Mouse (Mus musculus) cortical plate, adult 2 months (tissue): ENCODE results near the gene Ttc33. TPM values are rescaled to one million over a fixed set of nuclear protein-coding genes. Genes with fewer than 3 reads are reported as not detected.
"Not testable (repeated sequence)": the region's sequence is repeated elsewhere in the genome, so short reads cannot be mapped to it uniquely, and the experiment has no call there.

Source experiments
- H3K27ac ChIP-seq: fragments of 200-500 bp; 2 replicates; pipeline ENCODE4 v1.5.1; 2012; ENCODE audit warnings: low read length, control low read depth, inconsistent platforms; ENCODE audit not compliant: insufficient read depth
- H3K4me1 ChIP-seq: fragments of 200-500 bp; 2 replicates; pipeline ENCODE4 v1.6.1; 2011; ENCODE audit warnings: low read length; ENCODE audit not compliant: control insufficient read depth, insufficient read depth
- H3K4me3 ChIP-seq: fragments of 200-500 bp; 2 replicates; pipeline ENCODE4 v1.5.1; 2011; ENCODE audit warnings: mild to moderate bottlenecking, low read length, control low read depth; ENCODE audit not compliant: insufficient read depth
- CTCF ChIP-seq: fragments of 200-500 bp; IDR thresholded peaks from 2 replicates; pipeline ENCODE4 v1.5.1; 2011; ENCODE audit warnings: mild to moderate bottlenecking, control low read depth, low read length; ENCODE audit not compliant: insufficient read depth; ENCODE audit errors: extremely low read depth
- POLR2A ChIP-seq: fragments of 200-500 bp; IDR thresholded peaks from 2 replicates; pipeline ENCODE4 v1.6.1; 2011; ENCODE audit warnings: mild to moderate bottlenecking, low read length, control low read depth; ENCODE audit not compliant: insufficient read depth; ENCODE audit errors: extremely low read depth
- polyA plus RNA-seq: library from polyadenylated mRNA; depleted of rRNA; stranded (reverse); fragments of >200 nt; gene quantifications from 2 replicates; pipeline ENCODE4 v1.2.3, GENCODE M21; 2012

The Ttc33 gene
- polyA plus RNA-seq, 1 experiment: 48.8 TPM

DNA sequence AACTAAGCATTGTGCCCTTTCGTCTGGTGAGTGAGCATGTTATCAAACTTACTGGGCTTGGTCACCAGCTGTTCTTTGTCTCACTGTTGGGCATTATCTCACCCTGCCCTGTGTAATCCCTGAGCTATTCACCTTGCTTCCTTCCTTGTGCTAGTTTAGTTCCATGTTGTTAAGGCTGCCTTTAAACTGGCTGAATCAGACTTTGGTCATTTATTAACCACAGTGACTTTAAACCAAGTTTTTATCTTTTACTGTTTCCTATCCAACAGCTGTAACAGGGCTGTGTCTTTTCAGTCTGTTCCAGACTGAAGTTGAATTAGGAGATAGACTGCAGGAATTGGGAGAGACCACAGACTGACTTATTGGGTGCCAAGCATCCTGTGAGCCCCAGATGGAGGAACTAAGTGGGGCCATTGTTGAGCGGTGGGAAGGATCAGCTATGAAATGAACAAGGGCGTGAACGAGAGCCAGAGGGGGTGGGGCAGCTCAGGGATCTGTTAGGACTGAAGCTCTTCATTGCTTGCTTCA lies 10.7 kb downstream of the Ttc33 start:
- Histone ChIP-seq H3K4me1 (peaks cover 2% of the 10 kb centered on the region; the same call in 1 of the 2 replicates), H3K4me3 (no peak overlapping the region), H3K27ac (no peak overlapping the region)
- no peak for TF ChIP-seq CTCF
- no peak for TF ChIP-seq POLR2A

DNA sequence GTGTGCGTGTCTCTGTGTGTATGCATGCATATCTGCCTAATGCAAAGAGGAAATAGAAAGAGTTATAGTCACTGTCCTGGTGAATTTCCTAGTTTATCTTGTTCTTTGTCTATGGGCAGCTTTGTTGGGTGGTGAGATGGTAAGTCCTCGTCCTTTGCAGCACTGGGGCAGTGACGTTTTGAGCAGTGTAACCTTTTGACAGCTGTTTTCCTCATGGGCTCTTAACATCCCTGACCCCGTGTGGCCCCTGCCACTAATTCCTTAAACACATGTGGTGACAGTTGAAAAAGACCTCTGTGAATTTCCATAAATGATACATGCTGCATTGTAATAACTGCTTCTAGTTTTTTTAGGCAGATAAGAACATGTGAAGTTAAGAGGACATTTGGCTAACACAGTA lies 11.4 kb downstream of the Ttc33 start:
- Histone ChIP-seq H3K27ac (no peak overlapping the region), H3K4me3 (no peak overlapping the region), H3K4me1 (peaks cover 2% of the 10 kb centered on the region; the same call in 1 of the 2 replicates)
- TF ChIP-seq POLR2A: no peak
- no peak for TF ChIP-seq CTCF

- no peak for TF ChIP-seq POLR2A
- TF ChIP-seq CTCF: no peak
- no peak overlapping the region for H3K27ac ChIP-seq
- H3K4me3 ChIP-seq: no peak overlapping the region
- no peaks in the 10 kb centered on the region for H3K4me1 ChIP-seq
These were observed 19.9 kb downstream of the Ttc33 start for GRCm38 (mm10) chr15:5205222-5205621.

GRCm38 (mm10) chr15:5209116-5209515 lies 23.8 kb downstream of the Ttc33 start:
- H3K4me3 ChIP-seq: no peak overlapping the region
- no peak for TF ChIP-seq POLR2A
- no peak for TF ChIP-seq CTCF
- no peaks in the 10 kb centered on the region for H3K4me1 ChIP-seq
- no peak overlapping the region for H3K27ac ChIP-seq

- Histone ChIP-seq H3K4me3 (no peak overlapping the region), H3K4me1 (no peaks in the 10 kb centered on the region), H3K27ac (no peak overlapping the region)
- no peak for TF ChIP-seq CTCF
- no peak for TF ChIP-seq POLR2A
These were observed 35.2 kb downstream of the Ttc33 start for GRCm38 (mm10) chr15:5220491-5220890.

DNA sequence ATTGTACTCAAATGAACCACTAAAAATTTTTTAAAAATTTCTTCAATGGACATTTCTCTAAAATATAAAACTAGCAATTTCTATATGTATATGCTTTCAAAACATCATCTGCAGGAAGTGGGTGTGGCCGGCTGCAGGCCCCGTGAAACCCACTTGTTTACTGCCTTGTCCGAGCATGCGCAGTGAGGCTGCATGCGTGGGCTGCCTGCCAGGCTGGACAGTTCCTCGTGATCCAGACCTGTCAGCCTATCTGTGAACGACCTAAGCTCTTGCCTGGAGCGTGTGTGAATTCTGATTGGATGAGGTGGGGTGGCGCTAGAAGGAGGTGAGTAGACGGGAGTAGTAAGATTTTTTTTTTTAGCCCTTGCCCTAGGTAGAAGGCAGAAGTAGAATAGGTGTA lies 45.4 kb downstream of the Ttc33 start:
- H3K27ac ChIP-seq, H3K4me3 ChIP-seq, H3K4me1 ChIP-seq: not testable (repeated sequence)

- no peak overlapping the region for H3K27ac ChIP-seq
- no peak for TF ChIP-seq POLR2A
- no peak for TF ChIP-seq CTCF
- no peak overlapping the region for H3K4me3 ChIP-seq
- 0 out of 2 replicates have a peak, but pooled peaks cover 1% of the 10 kb centered on the region for H3K4me1 ChIP-seq
These were observed 49.3 kb downstream of the Ttc33 start for GRCm38 (mm10) chr15:5234659-5235058.

- Histone ChIP-seq H3K4me3 (no peak overlapping the region), H3K4me1 (0 out of 2 replicates have a peak, but pooled peaks cover 1% of the 10 kb centered on the region), H3K27ac (no peak overlapping the region)
- TF ChIP-seq POLR2A (no peak), CTCF (no peak)
These were observed 50.2 kb downstream of the Ttc33 start for GRCm38 (mm10) chr15:5235527-5235926.

- H3K27ac ChIP-seq: no peak overlapping the region
- H3K4me1 ChIP-seq: 0 out of 2 replicates have a peak, but pooled peaks cover 1% of the 10 kb centered on the region
- TF ChIP-seq POLR2A (no peak), CTCF (peak; percentile 92)
- H3K4me3 ChIP-seq: no peak overlapping the region
These were observed 51.2 kb downstream of the Ttc33 start for GRCm38 (mm10) chr15:5236538-5236937.

DNA sequence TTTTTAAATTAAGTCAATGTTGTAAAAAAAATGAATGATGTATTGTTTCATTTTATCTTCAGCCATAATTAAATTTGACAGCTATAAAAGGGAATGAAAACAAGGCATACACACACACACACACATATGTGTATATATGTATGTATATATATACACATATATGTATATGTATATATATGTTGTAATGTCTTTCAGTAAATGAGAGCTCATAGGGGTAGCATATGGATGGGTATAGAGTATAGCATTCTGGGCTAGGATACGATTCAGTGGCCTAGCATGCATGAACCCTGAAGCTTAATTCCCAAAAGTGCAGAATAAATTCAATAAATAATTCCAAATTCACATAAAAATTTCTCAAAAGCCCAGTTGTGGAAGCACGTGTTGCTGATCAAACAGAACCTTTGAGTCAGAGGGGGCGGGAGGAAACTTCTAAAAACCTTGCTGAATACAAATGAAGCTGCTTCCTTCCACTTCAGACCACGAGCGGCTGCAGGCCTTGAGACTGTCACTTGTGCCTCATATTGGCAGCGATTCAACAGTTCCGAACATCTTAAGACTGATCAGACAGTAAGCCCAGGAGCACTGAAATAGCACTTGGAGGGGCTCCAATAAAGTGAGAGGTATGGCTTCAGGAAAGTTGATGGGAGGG lies 51.8 kb downstream of the Ttc33 start:
- H3K27ac ChIP-seq: no peak overlapping the region
- 0 out of 2 replicates have a peak, but pooled peaks cover 1% of the 10 kb centered on the region for H3K4me1 ChIP-seq
- no peak for TF ChIP-seq CTCF
- no peak for TF ChIP-seq POLR2A

More for the DNA sequence above, 51.8 kb downstream of the Ttc33 start:
- H3K4me3 ChIP-seq: no peak overlapping the region
